Mouse (Mus musculus) bone marrow macrophage, adult 2 months (primary cell): ENCODE measurements around the gene Ak8.

Experiments
- CTCF ChIP-seq: IDR thresholded peaks from 2 replicates; pipeline ENCODE4 v1.5.1; 2012; ENCODE audit warnings: low read depth, mild to moderate bottlenecking, low read length, moderate library complexity
- POLR2A ChIP-seq: IDR thresholded peaks from 2 replicates; pipeline ENCODE4 v1.6.1; 2012; ENCODE audit warnings: mild to moderate bottlenecking, low read depth, low read length, borderline replicate concordance

DNA sequence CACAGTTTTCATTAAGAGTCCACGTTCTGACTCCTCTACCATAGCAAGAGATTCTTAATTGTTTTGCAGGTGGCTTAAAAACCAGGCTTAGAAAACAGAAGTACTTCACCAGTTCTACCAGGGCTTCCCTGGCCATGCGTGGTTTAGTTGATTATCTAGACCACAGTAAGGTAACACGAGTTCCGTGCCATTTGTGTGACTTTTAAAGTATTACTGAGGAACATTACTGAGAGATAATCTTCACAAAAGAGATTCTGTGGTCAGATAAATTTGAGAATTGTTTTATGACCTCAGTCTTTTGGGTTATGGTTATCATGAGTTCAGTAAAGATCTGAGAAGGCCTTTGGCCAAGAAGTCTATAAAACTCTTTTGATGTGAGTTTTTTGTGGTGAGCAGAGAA is 159.3 kb downstream of the Ak8 start:
- TF ChIP-seq CTCF (no peak), POLR2A (no peak)
